Mouse (Mus musculus): Measurements from ENCODE around the gene Tas2r143.

Tas2r143 gene

DNA sequence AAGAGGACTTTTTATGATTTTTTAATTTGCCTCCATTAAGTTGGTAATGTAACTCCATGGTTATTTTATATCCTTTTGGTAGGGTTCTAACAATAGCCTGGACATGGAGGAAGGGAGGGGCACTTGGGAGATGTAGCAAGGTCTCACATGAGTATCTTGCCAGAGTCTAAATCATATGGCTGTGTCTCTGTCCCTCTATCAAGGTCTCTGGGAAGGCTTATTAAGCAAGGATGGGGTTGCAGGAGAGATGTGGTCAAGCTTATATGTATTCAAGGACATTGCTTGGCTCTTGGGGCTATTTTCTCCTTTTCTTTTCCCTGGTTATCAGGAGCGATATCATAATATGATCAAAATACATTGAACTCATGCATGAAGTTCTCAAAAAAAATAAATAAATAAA is 1.0 kb upstream of the Tas2r143 start:
- DNase-seq, result no peak

DNA sequence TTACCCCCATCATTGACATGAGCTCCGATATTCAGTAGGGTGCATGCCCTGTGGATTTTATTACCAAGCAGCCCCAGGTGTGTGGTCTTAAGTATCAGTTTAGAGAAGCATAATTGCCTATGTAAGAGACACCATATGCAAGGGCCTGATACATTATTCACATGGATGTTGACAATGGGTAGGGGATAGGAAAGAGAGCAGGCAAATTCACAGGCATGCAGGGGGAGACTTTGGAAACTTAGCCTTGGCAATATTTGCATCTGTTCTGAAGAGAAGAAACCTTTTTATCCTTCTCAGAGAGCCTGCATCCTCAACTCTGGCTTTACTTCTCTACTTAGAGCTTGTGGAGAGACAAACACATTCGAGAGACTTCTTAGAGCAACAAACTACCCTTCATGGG is 5.1 kb downstream of the Tas2r143 start, which contains the start of gene Tas2r135:
Gene Tas2r135, plus strand, starts transcription at position 301 of the 400 bp plus-strand sequence.
- DNase-seq, result no peak

DNA sequence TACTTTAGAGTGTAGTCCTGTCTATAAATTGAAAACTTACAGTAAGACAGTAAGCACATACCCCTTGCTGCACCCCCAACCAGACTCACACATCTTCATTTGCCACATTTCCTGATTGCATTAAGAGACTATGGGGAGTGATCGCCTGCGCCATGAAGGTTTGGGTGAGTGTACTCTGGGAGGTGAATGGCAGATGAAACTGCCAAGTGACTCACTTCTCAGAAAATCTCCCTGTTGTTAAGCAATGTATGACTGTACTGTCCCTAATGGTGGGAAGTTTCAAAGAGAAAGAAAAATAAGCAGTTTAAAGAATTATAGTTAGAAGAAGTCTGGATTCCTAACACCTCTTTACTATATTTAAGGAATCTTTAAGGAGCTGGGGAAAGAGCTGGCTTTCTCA is 19.4 kb downstream of the Tas2r143 start:
- DNase-seq, result no peak

DNA sequence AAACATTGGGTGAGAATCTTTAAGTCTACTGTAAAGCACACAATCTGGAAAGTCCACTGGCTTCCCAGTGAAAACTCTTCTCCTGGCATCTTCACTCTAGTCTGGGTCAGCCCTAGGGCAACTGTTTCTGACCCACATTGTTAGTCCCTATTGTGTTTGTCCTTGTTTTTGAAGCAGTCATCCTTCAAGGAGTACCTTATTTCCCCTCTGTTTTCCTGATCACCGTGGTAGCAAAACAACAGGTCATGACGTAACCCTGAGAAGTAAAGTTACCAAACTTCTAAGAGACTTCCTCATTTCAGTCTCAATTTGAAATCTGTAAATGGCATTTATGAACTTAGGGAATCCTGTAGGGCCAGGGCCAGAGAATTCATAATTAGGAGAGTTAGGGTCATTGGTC is 21.4 kb downstream of the Tas2r143 start:
- no peak for DNase-seq

- no peak for DNase-seq
Observed at GRCm38 (mm10) chr6:42424472-42424871, 24.4 kb downstream of the Tas2r143 start.

GRCm38 (mm10) chr6:42426337-42426736 is 26.3 kb downstream of the Tas2r143 start:
- no peak for DNase-seq

DNA sequence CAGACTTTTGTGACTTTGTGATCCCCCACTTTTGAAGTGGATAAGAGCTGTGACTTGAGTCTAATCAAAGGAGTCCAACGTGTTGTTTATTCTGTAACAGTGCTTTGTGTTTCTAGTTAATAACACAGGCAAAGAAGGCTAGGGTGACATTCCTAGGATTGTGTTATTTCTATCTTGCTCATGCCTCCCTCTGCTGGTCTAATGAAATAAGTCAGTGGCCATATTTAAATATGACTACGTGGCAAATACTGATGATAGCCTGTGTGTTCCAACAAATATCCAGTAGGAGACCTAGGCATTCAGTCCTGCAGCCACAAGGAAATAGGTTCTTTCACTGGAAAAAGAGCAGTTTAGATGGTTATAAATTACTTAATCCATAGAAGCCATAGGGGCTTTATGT is 33.5 kb downstream of the Tas2r143 start:
- DNase-seq, result peak; percentile 4

- DNase-seq, result peak; percentile 5
Observed at GRCm38 (mm10) chr6:42434446-42434845, 34.4 kb downstream of the Tas2r143 start, which contains the start of gene Tas2r126. TSS of gene Tas2r126 (plus strand) at chr6:42434535.

- DNase-seq, result no peak
Observed at GRCm38 (mm10) chr6:42435490-42435889, 35.5 kb downstream of the Tas2r143 start.

GRCm38 (mm10) chr6:42441395-42441794 is 41.4 kb downstream of the Tas2r143 start:
- no peak for DNase-seq

DNA sequence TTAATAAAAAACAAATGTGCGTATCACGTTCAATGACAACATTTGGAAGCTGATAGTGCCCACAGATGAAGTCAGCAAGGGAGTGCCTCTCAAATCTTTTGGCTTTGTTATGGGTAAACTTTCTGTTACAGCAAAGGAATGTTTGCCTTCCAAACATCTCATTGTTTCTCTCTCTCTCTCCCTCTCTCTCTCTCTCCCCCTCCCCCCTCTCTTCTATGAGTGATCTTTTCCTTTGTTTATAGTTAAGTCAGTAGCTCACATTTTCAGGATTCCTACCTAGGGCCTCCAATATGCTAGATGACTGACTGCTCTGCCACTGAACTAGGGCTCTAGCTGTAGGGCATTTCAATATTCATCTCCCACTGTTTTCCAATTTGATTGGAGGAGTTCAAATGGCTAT is 44.5 kb downstream of the Tas2r143 start:
- DNase-seq, result no peak

GRCm38 (mm10) chr6:42447381-42447780 is 47.3 kb downstream of the Tas2r143 start:
- DNase-seq, result no peak
